ENCODE assay signal across 8 mouse cellular contexts in the genomic region with DNA sequence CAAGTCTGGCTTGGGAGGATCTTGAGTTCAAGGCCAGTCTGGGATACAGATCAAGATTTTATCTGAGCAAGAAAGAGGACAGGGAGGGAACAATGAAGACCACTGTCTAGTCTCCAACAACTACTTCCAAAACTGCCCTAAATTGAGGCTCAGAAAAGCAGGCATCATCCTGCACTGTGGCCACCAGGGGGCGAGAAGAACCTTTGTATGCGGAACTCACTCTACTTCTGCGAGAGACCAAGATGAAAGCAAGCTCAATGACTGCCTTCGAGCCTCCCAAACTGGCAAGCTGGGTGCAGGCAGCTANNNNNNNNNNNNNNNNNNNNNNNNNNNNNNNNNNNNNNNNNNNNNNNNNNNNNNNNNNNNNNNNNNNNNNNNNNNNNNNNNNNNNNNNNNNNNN. TPM values are rescaled to one million over a fixed set of nuclear protein-coding genes. Genes with fewer than 3 reads are reported as not detected.
A peak's percentile ranks its signal among the peaks of the same experiment; 100 is the strongest.
DNase-seq lines count a peak whose midpoint lies in the region; ATAC-seq and TF ChIP-seq lines count a peak whose summit lies in the region.

No protein-coding gene starts in this region.

- H3K27me3 ChIP-seq in E14TG2a.4 (ENCODE audit: insufficient read depth, low read length): no peaks in the 10 kb centered on the region
- H3K27me3 ChIP-seq in embryonic facial prominence, embryonic 10.5 days (replicated peaks; ENCODE audit: low read depth, poor library complexity, severe bottlenecking): no peaks in the 10 kb centered on the region
- H3K27me3 ChIP-seq in heart, postnatal 0 days (ENCODE audit: control insufficient read depth, insufficient read depth, low read length): no peaks in the 10 kb centered on the region

- H3K9me3 ChIP-seq in E14TG2a.4 (ENCODE audit: low read length): no peaks in the 10 kb centered on the region
- H3K9me3 ChIP-seq in embryonic facial prominence, embryonic 10.5 days: no peaks in the 10 kb centered on the region
- H3K9me3 ChIP-seq in heart, postnatal 0 days (replicated peaks; ENCODE audit: control insufficient read depth, low read length): no peaks in the 10 kb centered on the region

- peak; percentile 72 for DNase-seq in adrenal gland, adult 2 months
- peak; percentile 85 for DNase-seq in embryonic facial prominence, embryonic 10.5 days (ENCODE audit: low spot score)
- peak; percentile 54 for DNase-seq in heart, postnatal 0 days (ENCODE audit: low spot score)
- DNase-seq in layer of hippocampus, adult 18-20 months (ENCODE audit: low spot score in 2 of 2): peak; percentile 64 to 89
- DNase-seq in lung, postnatal 36 days: peak; percentile 92
- peak; percentile 63 for DNase-seq in right cerebral cortex, postnatal 25 days

- ATAC-seq in heart, postnatal 0 days (ENCODE audit: insufficient read depth, low read depth): no peak; the same call in 1 of the 2 replicates
- ATAC-seq in erythroid progenitor cell, adult 5-6 weeks (replicated peaks; ENCODE audit: low FRiP score, poor library complexity, severe bottlenecking): no peak

- TF ChIP-seq EP300 in heart, postnatal 0 days (IDR thresholded peaks at IDR 0.05; ENCODE audit: low read depth): no peak

- H3K9ac ChIP-seq in heart, postnatal 0 days (replicated peaks; ENCODE audit: low read depth, low read length): no peak overlapping the region

- peaks cover 94% of the 10 kb centered on the region for H3K36me3 ChIP-seq in E14TG2a.4 (ENCODE audit: insufficient read depth, low read length)
- H3K36me3 ChIP-seq in embryonic facial prominence, embryonic 10.5 days (replicated peaks): peaks cover 100% of the 10 kb centered on the region
- H3K36me3 ChIP-seq in heart, postnatal 0 days (replicated peaks; ENCODE audit: control insufficient read depth, insufficient read depth, low read length): peaks cover 98% of the 10 kb centered on the region

- TF ChIP-seq CTCF in E14TG2a.4 (conservative IDR thresholded peaks at IDR 0.05; ENCODE audit: low read length): peak; percentile 80
- peak; percentile 96 for TF ChIP-seq CTCF in heart, postnatal 0 days (IDR thresholded peaks at IDR 0.05; ENCODE audit: low read depth)

- 8% methylated on average over 4 of the region's 4 CpGs for WGBS in embryonic facial prominence, embryonic 10.5 days
- WGBS in heart, postnatal 0 days: 0% methylated on average over 4 of the region's 4 CpGs

- peaks cover 71% of the 10 kb centered on the region for H3K4me1 ChIP-seq in E14TG2a.4 (replicated peaks; ENCODE audit: low read depth, low read length)
- H3K4me1 ChIP-seq in embryonic facial prominence, embryonic 10.5 days: no peaks in the 10 kb centered on the region
- H3K4me1 ChIP-seq in heart, postnatal 0 days (ENCODE audit: control insufficient read depth, insufficient read depth): no peaks in the 10 kb centered on the region

- H3K27ac ChIP-seq in embryonic facial prominence, embryonic 10.5 days (replicated peaks): no peak overlapping the region
- H3K27ac ChIP-seq in heart, postnatal 0 days (ENCODE audit: low read depth): no peak overlapping the region

- no peak overlapping the region for H3K4me3 ChIP-seq in E14TG2a.4 (replicated peaks; ENCODE audit: low read length)
- H3K4me3 ChIP-seq in embryonic facial prominence, embryonic 10.5 days: no peak overlapping the region
- no peak overlapping the region for H3K4me3 ChIP-seq in heart, postnatal 0 days (ENCODE audit: low read depth, low read length)

- H3K4me2 ChIP-seq in heart, postnatal 0 days (ENCODE audit: low read depth, low read length): no peak overlapping the region

RNA-seq across cellular contexts. Expression of a gene that starts 9.9 kb away (rescaled TPM):
- total RNA-seq in adrenal gland, adult 2 months (2021): 10 to 100 TPM; 31.9 to 40.1 TPM
- 32.5 and 51.2 TPM in 2 replicates for polyA plus RNA-seq in adrenal gland, adult 2 months (2012; rRNA removed)
- polyA plus RNA-seq in embryonic facial prominence, embryonic 10.5 days (2016; fragmentation: Nextera tagmentation; extraction: Ambion mirVana): 12.6 and 13.3 TPM in 2 replicates
- total RNA-seq in heart, postnatal 0 days (2014; rRNA removed; ENCODE audit: low replicate concordance): 38.9 and 52.4 TPM in 2 replicates
- 4.5 and 5.2 TPM in 2 replicates for polyA plus RNA-seq in heart, postnatal 0 days (2015; fragmentation: Nextera tagmentation; extraction: Ambion mirVana)
- total RNA-seq in layer of hippocampus, adult 18-20 months (2021): 10 to 100 TPM; 88.0 to 91.6 TPM
- 1.8 TPM in 1 of 2 replicates, not detected in the other for total RNA-seq in erythroid progenitor cell, adult 5-6 weeks (2015; ENCODE audit: low replicate concordance)
- 1.2 and 2.1 TPM in 2 replicates for total RNA-seq in erythroid progenitor cell, adult 5-6 weeks (2017; ENCODE audit: low replicate concordance)

RNA-seq across cellular contexts. Expression of a gene that starts 40.4 kb away (rescaled TPM):
- 10 to 100 TPM in 1 of 2 experiments, 1 to 10 TPM in 1; 7.9 to 11.5 TPM for total RNA-seq in adrenal gland, adult 2 months (2021)
- polyA plus RNA-seq in adrenal gland, adult 2 months (2012; rRNA removed): 5.2 and 5.3 TPM in 2 replicates
- 0.41 and 0.61 TPM in 2 replicates for polyA plus RNA-seq in embryonic facial prominence, embryonic 10.5 days (2016; fragmentation: Nextera tagmentation; extraction: Ambion mirVana)
- total RNA-seq in heart, postnatal 0 days (2014; rRNA removed; ENCODE audit: low replicate concordance): 2.0 and 3.1 TPM in 2 replicates
- polyA plus RNA-seq in heart, postnatal 0 days (2015; fragmentation: Nextera tagmentation; extraction: Ambion mirVana): 0.92 and 1.1 TPM in 2 replicates
- 1 to 10 TPM; 6.5 to 7.2 TPM for total RNA-seq in layer of hippocampus, adult 18-20 months (2021)
- total RNA-seq in erythroid progenitor cell, adult 5-6 weeks (2015; ENCODE audit: low replicate concordance): 5.8 and 10.5 TPM in 2 replicates
- 0.90 and 2.3 TPM in 2 replicates for total RNA-seq in erythroid progenitor cell, adult 5-6 weeks (2017; ENCODE audit: low replicate concordance)

RNA-seq across cellular contexts. Expression of a gene that starts 45.2 kb away (rescaled TPM):
- total RNA-seq in adrenal gland, adult 2 months (2021): 100 to 1,000 TPM; 160 to 164 TPM
- polyA plus RNA-seq in adrenal gland, adult 2 months (2012; rRNA removed): 42.8 and 63.1 TPM in 2 replicates
- 200 and 206 TPM in 2 replicates for polyA plus RNA-seq in embryonic facial prominence, embryonic 10.5 days (2016; fragmentation: Nextera tagmentation; extraction: Ambion mirVana)
- 37.9 and 45.0 TPM in 2 replicates for total RNA-seq in heart, postnatal 0 days (2014; rRNA removed; ENCODE audit: low replicate concordance)
- polyA plus RNA-seq in heart, postnatal 0 days (2015; fragmentation: Nextera tagmentation; extraction: Ambion mirVana): 64.2 and 70.3 TPM in 2 replicates
- 10 to 100 TPM; 91.7 to 93.8 TPM for total RNA-seq in layer of hippocampus, adult 18-20 months (2021)
- total RNA-seq in erythroid progenitor cell, adult 5-6 weeks (2015; ENCODE audit: low replicate concordance): 55.5 and 71.3 TPM in 2 replicates
- total RNA-seq in erythroid progenitor cell, adult 5-6 weeks (2017; ENCODE audit: low replicate concordance): 41.2 and 68.0 TPM in 2 replicates

Comparison
In these comparisons a context has a peak if more than half of its experiments do, and no peak if none do; other contexts are left out.
1. RNA of a gene that starts 9.9 kb away (total RNA-seq): 88.0 to 91.6 TPM in layer of hippocampus, adult 18-20 months, 38.9 to 52.4 TPM in heart, postnatal 0 days and 31.9 to 40.1 TPM in adrenal gland, adult 2 months; 1.2 to 2.1 TPM in erythroid progenitor cell, adult 5-6 weeks; every median in the first group is over 10 times any median in the second.
2. Peak in every context shown above with its lines, with median percentiles within 50 percentile points of each other: DNase-seq.